Mouse (Mus musculus): ENCODE data around the gene Ung. TPM values are rescaled to one million over a fixed set of nuclear protein-coding genes. Genes with fewer than 3 reads are reported as not detected.
A peak's percentile ranks its signal among the peaks of the same experiment; 100 is the strongest.

Ung gene
- polyA plus RNA-seq, 1 experiment from 2014 or later = 13.2 TPM

GRCm38 (mm10) chr5:114106391-114106935 lies 23.7 kb upstream of the Ung start:
- DNase-seq (ENCODE audit: low read depth, low spot score) = no peak
- no peaks in the 10 kb centered on the region for H3K27me3 ChIP-seq
- no peak for ATAC-seq
- in situ Hi-C loops (cut with MboI; ENCODE audit: low pct_unique_long_range_greater_than_20kb) = no loop called here
- CTCF ChIA-PET = interaction anchor here (1.1 kb wide), 1 partner anchor 93 kb away, joined by 3 read pairs; no protein-coding TSS in a partner anchor
- TF ChIP-seq CTCF (IDR thresholded peaks at IDR 0.05) = no peak
- POLR2A ChIA-PET = interaction anchor here (0.6 to 0.7 kb wide), 2 partner anchors 130 to 163 kb away, joined by 3 read pairs; no protein-coding TSS in a partner anchor

GRCm38 (mm10) chr5:114113334-114113733 lies 16.9 kb upstream of the Ung start:
- no peak for TF ChIP-seq CTCF (IDR thresholded peaks at IDR 0.05)
- POLR2A ChIA-PET = interaction anchor here (1.0 kb wide), 1 partner anchor 10 kb away, joined by 3 read pairs; no protein-coding TSS in a partner anchor
- no peak for ATAC-seq
- no peaks in the 10 kb centered on the region for H3K27me3 ChIP-seq
- in situ Hi-C loops (cut with MboI; ENCODE audit: low pct_unique_long_range_greater_than_20kb) = no loop called here
- CTCF ChIA-PET = no interaction called here
- no peak for DNase-seq (ENCODE audit: low read depth, low spot score)

GRCm38 (mm10) chr5:114115030-114115429 lies 15.2 kb upstream of the Ung start:
- in situ Hi-C loops (cut with MboI; ENCODE audit: low pct_unique_long_range_greater_than_20kb) = no loop called here
- CTCF ChIA-PET = no interaction called here

GRCm38 (mm10) chr5:114116586-114116985 lies 13.6 kb upstream of the Ung start:
- TF ChIP-seq CTCF (IDR thresholded peaks at IDR 0.05) = no peak
- DNase-seq (ENCODE audit: low read depth, low spot score) (no peak), ATAC-seq (no peak)
- in situ Hi-C loops (cut with MboI; ENCODE audit: low pct_unique_long_range_greater_than_20kb) = no loop called here
- POLR2A ChIA-PET = no interaction called here
- CTCF ChIA-PET = no interaction called here
- H3K27me3 ChIP-seq = no peaks in the 10 kb centered on the region

More at GRCm38 (mm10) chr5:114115030-114115429, 15.2 kb upstream of the Ung start:
- no peak for TF ChIP-seq CTCF (IDR thresholded peaks at IDR 0.05)
- ATAC-seq (no peak), DNase-seq (ENCODE audit: low read depth, low spot score) (no peak)
- no peaks in the 10 kb centered on the region for H3K27me3 ChIP-seq
- POLR2A ChIA-PET = no interaction called here

- DNase-seq (ENCODE audit: low read depth, low spot score) (no peak), ATAC-seq (no peak)
- no peak for TF ChIP-seq CTCF (IDR thresholded peaks at IDR 0.05)
- no peaks in the 10 kb centered on the region for H3K27me3 ChIP-seq
- CTCF ChIA-PET = no interaction called here
- POLR2A ChIA-PET = no interaction called here
- in situ Hi-C loops (cut with MboI; ENCODE audit: low pct_unique_long_range_greater_than_20kb) = no loop called here
Measured at GRCm38 (mm10) chr5:114119806-114120205, 10.4 kb upstream of the Ung start.

GRCm38 (mm10) chr5:114126008-114126407 lies 4.2 kb upstream of the Ung start:
- H3K27me3 ChIP-seq = no peaks in the 10 kb centered on the region
- no peak for ATAC-seq
- DNase-seq (ENCODE audit: low read depth, low spot score) = peak; percentile 20
- in situ Hi-C loops (cut with MboI; ENCODE audit: low pct_unique_long_range_greater_than_20kb) = no loop called here
- CTCF ChIA-PET = no interaction called here
- TF ChIP-seq CTCF (IDR thresholded peaks at IDR 0.05) = no peak
- POLR2A ChIA-PET = no interaction called here

- ChIA-PET POLR2A (interaction anchor here (0.7 kb wide), 1 partner anchor 13 kb away, joined by 3 read pairs; no protein-coding TSS in a partner anchor), CTCF (interaction anchor here (0.8 to 0.9 kb wide), 2 partner anchors 26 to 30 kb away, joined by 3 read pairs; no protein-coding TSS in a partner anchor)
- DNase-seq (ENCODE audit: low read depth, low spot score) = no peak
- no peak for ATAC-seq
- in situ Hi-C loops (cut with MboI; ENCODE audit: low pct_unique_long_range_greater_than_20kb) = no loop called here
- TF ChIP-seq CTCF (IDR thresholded peaks at IDR 0.05) = no peak
- H3K27me3 ChIP-seq = no peaks in the 10 kb centered on the region
Measured at GRCm38 (mm10) chr5:114126499-114127244, 3.5 kb upstream of the Ung start.

- in situ Hi-C loops (cut with MboI; ENCODE audit: low pct_unique_long_range_greater_than_20kb) = no loop called here
- TF ChIP-seq CTCF (IDR thresholded peaks at IDR 0.05) = no peak
- CTCF ChIA-PET = interaction anchor here (0.6 to 1.7 kb wide), 7 partner anchors 16 to 156 kb away, joined by 3 to 5 read pairs (median 3); no protein-coding TSS in a partner anchor
- ATAC-seq (peak; percentile 34), DNase-seq (ENCODE audit: low read depth, low spot score) (peak; percentile 57)
- no peaks in the 10 kb centered on the region for H3K27me3 ChIP-seq
- POLR2A ChIA-PET = interaction anchor here (0.7 to 0.9 kb wide), 2 partner anchors 12 to 25 kb away, joined by 3 read pairs; no protein-coding TSS in a partner anchor
Measured at GRCm38 (mm10) chr5:114127374-114128349, 2.5 kb upstream of the Ung start, which contains the start of gene Alkbh2. Gene Alkbh2, minus strand, starts transcription at chr5:114128218.

GRCm38 (mm10) chr5:114129550-114130210 lies 506 bp upstream of the Ung start:
- H3K27me3 ChIP-seq = no peaks in the 10 kb centered on the region
- no peak for TF ChIP-seq CTCF (IDR thresholded peaks at IDR 0.05)
- in situ Hi-C loops (cut with MboI; ENCODE audit: low pct_unique_long_range_greater_than_20kb) = no loop called here
- no peak for ATAC-seq
- ChIA-PET CTCF (interaction anchor here (0.9 to 1.8 kb wide), 2 partner anchors 77 to 191 kb away, joined by 3 to 4 read pairs; no protein-coding TSS in a partner anchor), POLR2A (interaction anchor here (0.6 kb wide), 1 partner anchor 1419 kb away, joined by 3 read pairs; no protein-coding TSS in a partner anchor)
- no peak for DNase-seq (ENCODE audit: low read depth, low spot score)
